Mouse (Mus musculus) kidney, adult 2 months (tissue): ENCODE measurements around the gene Rpl3l. TPM values are rescaled to one million over a fixed set of nuclear protein-coding genes. Genes with fewer than 3 reads are reported as not detected.
A peak's percentile ranks its signal among the peaks of the same experiment; 100 is the strongest.

ENCODE experiments used
- DNase-seq: peaks from one replicate; pipeline ENCODE4 v3.0.0; 2021
- H3K27ac ChIP-seq: fragments of 200-500 bp; 2 replicates; pipeline ENCODE4 v1.5.1; 2012; ENCODE audit warnings: low read depth, low read length, control low read depth, inconsistent platforms; ENCODE audit not compliant: insufficient read depth
- H3K27me3 ChIP-seq: fragments of 200-500 bp; replicated peaks from 2 replicates; pipeline ENCODE4 v1.6.1; 2012; ENCODE audit warnings: mild to moderate bottlenecking, moderate library complexity, low read length, inconsistent platforms; ENCODE audit not compliant: control insufficient read depth, insufficient read depth
- H3K36me3 ChIP-seq: fragments of 200-500 bp; 2 replicates; pipeline ENCODE4 v1.6.1; 2012; ENCODE audit warnings: mild to moderate bottlenecking, moderate library complexity, low read length, inconsistent platforms; ENCODE audit not compliant: control insufficient read depth, insufficient read depth
- H3K4me1 ChIP-seq: fragments of 200-500 bp; 2 replicates; pipeline ENCODE4 v1.6.1; 2011; ENCODE audit warnings: low read length; ENCODE audit not compliant: control insufficient read depth, insufficient read depth
- H3K4me3 ChIP-seq: fragments of 200-500 bp; 2 replicates; pipeline ENCODE4 v1.5.1; 2011; ENCODE audit warnings: mild to moderate bottlenecking, low read depth, low read length, control low read depth; ENCODE audit not compliant: insufficient read depth
- CTCF ChIP-seq: fragments of 200-500 bp; conservative IDR thresholded peaks from 2 replicates; pipeline ENCODE4 v1.5.1; 2011; ENCODE audit warnings: low read depth, mild to moderate bottlenecking, control low read depth, low read length, moderate library complexity, mixed read lengths; ENCODE audit not compliant: insufficient read depth, insufficient read length
- POLR2A ChIP-seq: fragments of 200-500 bp; IDR thresholded peaks from one replicate; pipeline ENCODE4 v1.6.1; 2011; ENCODE audit warnings: low read depth, low read length, control low read depth
- WGBS: fragments of 180-500 bp; shearing (Covaris S2); methylation state at CpG from one replicate; pipeline ENCODE4 v1.1.7; 2018; 5-methylcytosine and 5-hydroxymethylcytosine counted together
- polyA plus RNA-seq: library from polyadenylated mRNA; depleted of rRNA; stranded (reverse); fragments of >200 nt; gene quantifications from 2 replicates; pipeline ENCODE4 v1.2.3, GENCODE M21; 2012

Gene Rpl3l
- polyA plus RNA-seq, 1 experiment, result 4.7 TPM

DNA sequence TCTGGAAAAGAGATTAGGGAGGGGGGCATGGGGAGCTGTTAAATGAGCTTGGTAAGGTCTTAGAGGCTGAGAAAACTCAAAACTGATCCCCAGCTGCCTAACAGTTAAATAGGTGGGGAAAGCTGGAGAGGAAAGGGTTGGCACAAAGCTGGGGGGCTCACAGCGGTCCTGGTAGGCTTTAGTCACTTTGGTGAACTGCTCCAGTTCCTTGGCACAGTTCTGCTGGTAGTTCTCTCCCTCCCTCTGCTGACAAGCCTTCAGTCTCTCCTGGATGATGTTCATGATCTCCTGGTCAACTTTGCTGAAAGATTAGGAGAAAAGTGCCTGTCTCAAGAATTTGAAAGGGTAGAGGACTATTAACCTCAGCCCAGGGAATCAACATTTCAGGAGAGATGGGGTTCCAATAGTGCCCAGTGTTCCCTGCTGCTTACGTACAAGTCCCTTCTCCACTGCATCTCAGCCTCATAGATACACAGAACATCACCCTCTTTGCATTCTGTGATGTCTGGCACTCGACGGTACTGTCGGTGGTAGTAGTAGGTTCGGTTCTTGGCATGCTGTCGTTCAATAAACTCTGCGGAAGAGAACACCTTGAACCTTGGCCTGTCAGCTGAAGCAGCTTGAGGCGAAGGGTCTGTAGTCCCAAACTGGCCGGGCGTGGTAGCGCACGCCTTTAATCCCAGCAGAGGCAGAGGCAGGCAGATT lies 5.2 kb upstream of the Rpl3l start:
- no peak overlapping the region for H3K27ac ChIP-seq
- TF ChIP-seq CTCF (no peak), POLR2A (no peak)
- no peak for DNase-seq
- H3K4me1 ChIP-seq, result peaks cover 2% of the 10 kb centered on the region; the same call in 1 of the 2 replicates
- no peaks in the 10 kb centered on the region; the same call in 1 of the 2 replicates for H3K36me3 ChIP-seq
- 31% methylated on average over 13 of the region's 13 CpGs for WGBS
- H3K4me3 ChIP-seq, result no peak overlapping the region; the same call in 1 of the 2 replicates
- H3K27me3 ChIP-seq, result no peaks in the 10 kb centered on the region

- TF ChIP-seq POLR2A, result no peak
- TF ChIP-seq CTCF, result no peak
- H3K27me3 ChIP-seq, result no peaks in the 10 kb centered on the region
- H3K36me3 ChIP-seq, result no peaks in the 10 kb centered on the region; the same call in 1 of the 2 replicates
- H3K4me1 ChIP-seq, result peaks cover 2% of the 10 kb centered on the region; the same call in 1 of the 2 replicates
- peak overlapping the region; percentile 87 for H3K4me3 ChIP-seq
- WGBS, result under 1% methylated on average over 12 of the region's 12 CpGs
- H3K27ac ChIP-seq, result peak overlapping the region; percentile 90
- no peak for DNase-seq
Measured at GRCm38 (mm10) chr17:24723122-24723880, 4.3 kb upstream of the Rpl3l start.

- under 1% methylated on average over 15 of the region's 15 CpGs for WGBS
- no peak for DNase-seq
- Histone ChIP-seq H3K4me1 (peaks cover 2% of the 10 kb centered on the region; the same call in 1 of the 2 replicates), H3K4me3 (peak overlapping the region; percentile 87), H3K36me3 (no peaks in the 10 kb centered on the region; the same call in 1 of the 2 replicates), H3K27me3 (no peaks in the 10 kb centered on the region), H3K27ac (peak overlapping the region; percentile 90)
- no peak for TF ChIP-seq POLR2A
- no peak for TF ChIP-seq CTCF
Measured at GRCm38 (mm10) chr17:24723881-24724180, 3.8 kb upstream of the Rpl3l start.

GRCm38 (mm10) chr17:24724184-24724583 lies 3.4 kb upstream of the Rpl3l start, which contains the start of gene Ndufb10:
TSS of gene Ndufb10 (minus strand) at chr17:24724478.
- Histone ChIP-seq H3K4me1 (peaks cover 2% of the 10 kb centered on the region; the same call in 1 of the 2 replicates), H3K36me3 (no peaks in the 10 kb centered on the region; the same call in 1 of the 2 replicates), H3K27me3 (no peaks in the 10 kb centered on the region), H3K27ac (peak within 1 kb of the TSS; percentile 90), H3K4me3 (peak within 1 kb of the TSS; percentile 87)
- WGBS, result under 1% methylated on average over 30 of the region's 30 CpGs
- DNase-seq, result peak; percentile 98
- TF ChIP-seq POLR2A (peak; percentile 96), CTCF (peak; percentile 96; the same call in 1 of the 2 replicates)

DNA sequence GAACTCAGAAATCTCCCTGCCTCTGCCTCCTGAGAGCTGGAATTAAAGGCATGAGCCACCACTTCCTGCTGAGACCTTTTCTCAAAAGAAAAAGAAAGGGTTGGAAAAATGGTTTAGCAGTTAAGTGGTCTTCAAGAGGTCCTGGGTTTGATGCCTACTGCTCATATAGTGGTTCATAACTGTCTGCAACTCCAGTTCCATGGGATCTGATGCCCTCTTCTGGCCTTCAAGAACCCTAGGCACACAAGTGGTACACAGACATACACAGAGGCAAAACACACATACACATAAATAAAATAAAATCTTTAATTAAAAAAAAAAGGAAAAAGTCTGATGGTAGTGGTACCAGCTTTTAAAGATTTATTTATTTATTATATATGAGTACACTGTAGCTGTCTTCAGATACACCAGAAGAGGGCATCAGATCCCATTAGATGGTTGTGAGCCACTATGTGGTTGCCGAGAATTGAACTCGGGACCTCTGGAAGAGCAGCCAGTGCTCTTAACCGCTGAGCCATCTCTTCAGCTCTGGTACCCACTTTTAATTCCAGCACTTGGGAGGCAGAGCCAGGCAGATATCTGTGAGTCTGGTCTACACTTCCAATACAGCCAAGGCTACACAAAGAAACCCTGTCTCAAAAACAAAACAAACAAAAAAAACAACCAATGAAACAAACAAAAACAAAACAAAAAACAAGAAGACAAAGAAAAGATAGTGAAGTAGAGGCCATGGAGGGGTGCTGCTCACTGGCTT lies 1.8 kb upstream of the Rpl3l start:
- no peaks in the 10 kb centered on the region; the same call in 1 of the 2 replicates for H3K36me3 ChIP-seq
- WGBS, result 64% methylated on average over 3 of the region's 3 CpGs

GRCm38 (mm10) chr17:24728184-24728583 lies 564 bp downstream of the Rpl3l start:
- DNase-seq, result no peak
- Histone ChIP-seq H3K27ac (no peak overlapping the region), H3K36me3 (no peaks in the 10 kb centered on the region), H3K27me3 (no peaks in the 10 kb centered on the region), H3K4me3 (no peak overlapping the region), H3K4me1 (peaks cover 16% of the 10 kb centered on the region)
- WGBS, result 68% methylated on average over 17 of the region's 17 CpGs
- TF ChIP-seq CTCF, result no peak
- no peak for TF ChIP-seq POLR2A

More for the DNA sequence above, 1.8 kb upstream of the Rpl3l start:
- Histone ChIP-seq H3K4me1 (peaks cover 2% of the 10 kb centered on the region; the same call in 1 of the 2 replicates), H3K27me3 (no peaks in the 10 kb centered on the region), H3K27ac (no peak overlapping the region), H3K4me3 (no peak overlapping the region)
- no peak for DNase-seq
- no peak for TF ChIP-seq POLR2A
- no peak for TF ChIP-seq CTCF
